Mouse (Mus musculus): ENCODE data around the gene Mrps11. TPM values are rescaled to one million over a fixed set of nuclear protein-coding genes. Genes with fewer than 3 reads are reported as not detected.

The Mrps11 gene
- 55.7 and 67.9 TPM in 2 replicates for polyA plus RNA-seq (2012; rRNA removed; ENCODE audit: low replicate concordance)

DNA sequence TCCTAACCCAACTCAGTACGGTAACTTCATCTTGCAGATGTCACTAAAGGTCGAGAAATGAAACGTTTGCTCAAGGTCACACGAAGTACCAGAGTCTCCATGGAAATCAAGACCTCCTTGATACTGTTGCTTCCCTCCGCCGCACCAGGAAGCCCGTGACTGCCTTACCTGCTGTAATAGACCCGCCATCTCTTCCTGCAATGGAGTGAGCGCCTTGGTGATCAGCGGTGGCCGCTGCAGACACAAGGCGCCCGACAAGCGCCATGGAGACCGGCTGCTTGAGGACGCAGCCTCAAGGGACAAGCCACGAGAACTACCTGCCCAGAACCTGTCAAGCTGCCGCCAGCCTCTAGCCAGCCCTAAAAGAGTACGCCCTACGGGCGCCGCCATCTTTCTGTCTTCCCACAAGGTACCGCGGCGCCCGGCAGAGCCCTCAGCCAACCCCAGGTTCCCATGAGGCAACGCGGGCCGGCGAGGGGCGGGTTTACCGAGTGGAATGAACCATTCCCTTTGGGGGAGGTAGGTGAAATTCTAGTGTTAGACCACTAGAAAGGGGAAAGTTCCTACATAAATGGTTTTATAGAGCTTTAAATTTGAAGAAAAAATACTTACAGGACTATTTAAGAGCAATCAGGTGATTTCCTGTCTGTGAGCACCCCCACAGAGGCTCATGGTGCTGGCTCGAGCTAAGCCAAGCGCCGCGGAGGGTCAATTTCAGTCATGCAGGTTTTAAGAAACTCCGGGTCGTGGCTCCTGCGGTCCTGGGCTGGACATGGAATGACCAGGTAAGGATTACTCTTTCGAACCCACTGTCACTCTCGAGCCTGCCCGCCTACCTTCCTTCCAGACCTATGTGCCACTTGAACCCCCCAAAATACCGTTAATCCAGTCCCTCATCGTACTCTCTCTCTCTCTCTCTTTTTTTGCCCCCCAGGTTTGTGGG, at the start of gene Mrps11, which contains the start of gene Mrpl46:
Mrps11 (plus strand) TSS at position 481 of the 943 bp plus-strand sequence.
Mrpl46 (minus strand) TSS at position 893 of the 943 bp plus-strand sequence.

DNA sequence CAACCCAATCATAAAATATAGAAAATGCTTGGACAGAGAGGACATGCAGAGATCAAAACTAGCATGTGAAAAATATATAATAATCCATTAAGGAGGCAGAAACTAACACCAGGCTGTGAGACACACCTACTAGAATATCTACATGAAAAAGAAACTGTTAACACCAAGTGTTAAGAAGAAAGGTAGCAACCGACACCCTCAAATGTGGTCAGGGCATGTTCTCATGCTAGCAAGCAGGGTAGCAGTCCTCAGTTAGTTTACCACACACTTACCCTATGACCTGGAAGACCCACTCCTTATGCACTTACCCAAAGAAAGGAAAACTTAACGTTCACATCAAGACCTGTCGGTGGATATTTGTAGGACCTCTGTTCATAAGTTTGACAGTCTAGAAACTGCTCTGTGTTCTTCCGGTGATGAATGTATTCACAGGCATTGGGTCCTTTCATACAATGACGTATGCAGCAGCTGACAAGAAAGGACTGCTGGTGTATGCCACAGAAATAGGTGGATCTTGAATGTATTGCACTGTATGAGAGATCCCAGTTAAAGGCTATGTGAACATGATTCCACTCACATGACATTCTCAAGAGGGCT, 45.2 kb upstream of the Mrps11 start, which contains the start of gene Ntrk3:
Ntrk3 (minus strand) TSS at position 399 of the 597 bp plus-strand sequence.

Other genes starting within 250 kb of the Mrps11 start
- 17.0 and 18.9 TPM in 2 replicates for gene Ntrk3, start 45.1 kb upstream of the Mrps11 start, polyA plus RNA-seq (2012; rRNA removed; ENCODE audit: low replicate concordance)
- gene Mrpl46, start 412 bp downstream of the Mrps11 start, polyA plus RNA-seq (2012; rRNA removed; ENCODE audit: low replicate concordance): 13.1 and 17.1 TPM in 2 replicates
- 13.9 and 23.4 TPM in 2 replicates for gene Det1, start 64.1 kb downstream of the Mrps11 start, polyA plus RNA-seq (2012; rRNA removed; ENCODE audit: low replicate concordance)
- gene Aen, start 112.7 kb downstream of the Mrps11 start, polyA plus RNA-seq (2012; rRNA removed; ENCODE audit: low replicate concordance): 30.8 and 31.5 TPM in 2 replicates
- gene Isg20, start 130.3 kb downstream of the Mrps11 start, polyA plus RNA-seq (2012; rRNA removed; ENCODE audit: low replicate concordance): 31.9 and 32.8 TPM in 2 replicates

Data from subcutaneous adipose tissue, adult 2 months (tissue).